Mouse (Mus musculus) hindbrain, embryonic 14.5 days (tissue): ENCODE results near the gene Jmy. TPM values are rescaled to one million over a fixed set of nuclear protein-coding genes. Genes with fewer than 3 reads are reported as not detected.
A peak's percentile ranks its signal among the peaks of the same experiment; 100 is the strongest.

Source experiments
- ATAC-seq: fragments of 200-750 bp; cut with Nextera tagmentation; 2 replicates; pipeline ENCODE4 v1.8.0; 2017; ENCODE audit warnings: moderate number of reproducible peaks, mild to moderate bottlenecking, moderate TSS enrichment, moderate library complexity; ENCODE audit not compliant: low FRiP score
- DNase-seq: peaks from one replicate; pipeline ENCODE4 v3.0.0-alpha.2; 2015; ENCODE audit warnings: low spot score
- H3K27ac ChIP-seq: fragments of 300-500 bp; sonication (generic); 2 replicates; pipeline ENCODE4 v1.5.1; 2014; ENCODE audit warnings: mild to moderate bottlenecking, moderate library complexity
- H3K27me3 ChIP-seq: fragments of 300-500 bp; sonication (generic); 2 replicates; pipeline ENCODE4 v1.6.1; 2014; ENCODE audit warnings: mild to moderate bottlenecking, low read length, mixed read lengths; ENCODE audit not compliant: control insufficient read depth, insufficient read depth
- H3K36me3 ChIP-seq: fragments of 300-500 bp; sonication (generic); replicated peaks from 2 replicates; pipeline ENCODE4 v1.6.1; 2014; ENCODE audit not compliant: control insufficient read depth, insufficient read depth
- H3K4me1 ChIP-seq: fragments of 300-500 bp; sonication (generic); replicated peaks from 2 replicates; pipeline ENCODE4 v1.6.1; 2014; ENCODE audit warnings: antibody characterized with exemption, low read length, mixed read lengths; ENCODE audit not compliant: control insufficient read depth, insufficient read depth
- H3K4me2 ChIP-seq: fragments of 300-500 bp; sonication (generic); replicated peaks from 2 replicates; pipeline ENCODE4 v1.6.1; 2014; ENCODE audit warnings: mild to moderate bottlenecking, moderate library complexity
- H3K4me3 ChIP-seq: fragments of 300-500 bp; sonication (generic); replicated peaks from 2 replicates; pipeline ENCODE4 v1.5.1; 2014; ENCODE audit warnings: mild to moderate bottlenecking, low read length
- H3K9ac ChIP-seq: fragments of 300-500 bp; sonication (generic); 2 replicates; pipeline ENCODE4 v1.6.1; 2014
- H3K9me3 ChIP-seq: fragments of 300-500 bp; sonication (generic); 2 replicates; pipeline ENCODE4 v1.6.1; 2016; ENCODE audit warnings: low read length; ENCODE audit not compliant: control insufficient read depth
- WGBS: fragments of 180-500 bp; shearing (Covaris S2); extraction: QIAGEN DNeasy Blood & Tissue Kit; methylation state at CpG from one replicate; pipeline ENCODE4 v1.1.7; 2014; 5-methylcytosine and 5-hydroxymethylcytosine counted together
- polyA plus RNA-seq: library from polyadenylated mRNA; unstranded; fragments of >200 nt; fragmentation: Nextera tagmentation; extraction: Ambion mirVana; gene quantifications from 2 replicates; pipeline ENCODE4 v1.2.1, GENCODE M21; 2014

Jmy gene
- polyA plus RNA-seq, 1 experiment from 2014 or later, result 7.8 TPM

GRCm38 (mm10) chr13:93478344-93478743 lies 21.3 kb downstream of the Jmy start:
- 0 out of 2 replicates have a peak, but pooled peaks cover 4% of the 10 kb centered on the region for H3K9me3 ChIP-seq
- H3K4me1 ChIP-seq, result no peaks in the 10 kb centered on the region
- no peaks in the 10 kb centered on the region for H3K27me3 ChIP-seq
- no peak overlapping the region for H3K4me3 ChIP-seq
- no peak overlapping the region for H3K9ac ChIP-seq
- no peak overlapping the region for H3K4me2 ChIP-seq
- DNase-seq, result no peak
- 95% methylated on average over 3 of the region's 3 CpGs for WGBS
- no peak for ATAC-seq
- no peak overlapping the region for H3K27ac ChIP-seq
- H3K36me3 ChIP-seq, result no peaks in the 10 kb centered on the region

- no peak for DNase-seq
- H3K36me3 ChIP-seq, result peaks cover 15% of the 10 kb centered on the region
- no peaks in the 10 kb centered on the region for H3K27me3 ChIP-seq
- H3K27ac ChIP-seq, result no peak overlapping the region
- H3K4me1 ChIP-seq, result no peaks in the 10 kb centered on the region
- no peak for ATAC-seq
- H3K4me2 ChIP-seq, result no peak overlapping the region
- no peak overlapping the region for H3K4me3 ChIP-seq
- H3K9me3 ChIP-seq, result no peaks in the 10 kb centered on the region
- WGBS, result 94% methylated on average over 3 of the region's 3 CpGs
- H3K9ac ChIP-seq, result no peak overlapping the region
These were observed 31.3 kb downstream of the Jmy start for GRCm38 (mm10) chr13:93468355-93468754.

- Histone ChIP-seq H3K9ac (no peak overlapping the region), H3K4me2 (no peak overlapping the region), H3K27ac (no peak overlapping the region), H3K4me3 (no peak overlapping the region), H3K27me3 (no peaks in the 10 kb centered on the region), H3K9me3 (no peaks in the 10 kb centered on the region), H3K4me1 (no peaks in the 10 kb centered on the region), H3K36me3 (peaks cover 35% of the 10 kb centered on the region)
- no peak for DNase-seq
- no peak for ATAC-seq
- WGBS, result 96% methylated on average over 7 of the region's 7 CpGs
These were observed 40.0 kb downstream of the Jmy start for GRCm38 (mm10) chr13:93459566-93459965.

- 93% methylated on average over 4 of the region's 4 CpGs for WGBS
- H3K4me2 ChIP-seq, result no peak overlapping the region
- no peak overlapping the region for H3K27ac ChIP-seq
- ATAC-seq, result no peak
- no peaks in the 10 kb centered on the region for H3K9me3 ChIP-seq
- H3K9ac ChIP-seq, result no peak overlapping the region
- no peak overlapping the region for H3K4me3 ChIP-seq
- no peaks in the 10 kb centered on the region for H3K4me1 ChIP-seq
- H3K36me3 ChIP-seq, result peaks cover 35% of the 10 kb centered on the region
- no peak for DNase-seq
- H3K27me3 ChIP-seq, result no peaks in the 10 kb centered on the region
These were observed 41.0 kb downstream of the Jmy start for GRCm38 (mm10) chr13:93458616-93459015.

- H3K27ac ChIP-seq, result no peak overlapping the region
- H3K9me3 ChIP-seq, result no peaks in the 10 kb centered on the region
- no peaks in the 10 kb centered on the region for H3K4me1 ChIP-seq
- peaks cover 42% of the 10 kb centered on the region for H3K36me3 ChIP-seq
- no peak overlapping the region for H3K4me2 ChIP-seq
- 86% methylated on average over 6 of the region's 6 CpGs for WGBS
- H3K27me3 ChIP-seq, result no peaks in the 10 kb centered on the region
- H3K4me3 ChIP-seq, result no peak overlapping the region
- DNase-seq, result no peak
- no peak for ATAC-seq
- no peak overlapping the region for H3K9ac ChIP-seq
These were observed 46.3 kb downstream of the Jmy start for GRCm38 (mm10) chr13:93453275-93453674.

GRCm38 (mm10) chr13:93440167-93440566 lies 59.4 kb downstream of the Jmy start:
- no peak overlapping the region for H3K9ac ChIP-seq
- peak; percentile 72; the same call in 1 of the 2 replicates for ATAC-seq
- WGBS, result 95% methylated on average over 3 of the region's 3 CpGs
- no peaks in the 10 kb centered on the region for H3K27me3 ChIP-seq
- no peak overlapping the region for H3K27ac ChIP-seq
- no peaks in the 10 kb centered on the region for H3K9me3 ChIP-seq
- peaks cover 54% of the 10 kb centered on the region for H3K36me3 ChIP-seq
- no peaks in the 10 kb centered on the region for H3K4me1 ChIP-seq
- no peak overlapping the region for H3K4me2 ChIP-seq
- no peak for DNase-seq
- no peak overlapping the region for H3K4me3 ChIP-seq

- H3K4me2 ChIP-seq, result no peak overlapping the region
- no peak overlapping the region for H3K9ac ChIP-seq
- H3K36me3 ChIP-seq, result peaks cover 23% of the 10 kb centered on the region
- ATAC-seq (no peak), DNase-seq (no peak)
- H3K9me3 ChIP-seq, result no peaks in the 10 kb centered on the region
- H3K27ac ChIP-seq, result no peak overlapping the region
- no peak overlapping the region for H3K4me3 ChIP-seq
- no peaks in the 10 kb centered on the region for H3K27me3 ChIP-seq
- 97% methylated on average over 1 of the region's 1 CpGs for WGBS
- no peaks in the 10 kb centered on the region for H3K4me1 ChIP-seq
These were observed 70.4 kb downstream of the Jmy start for GRCm38 (mm10) chr13:93429205-93429604.

GRCm38 (mm10) chr13:93427920-93428876 lies 71.4 kb downstream of the Jmy start:
- DNase-seq, result no peak
- H3K4me3 ChIP-seq, result no peak overlapping the region
- WGBS, result 94% methylated on average over 5 of the region's 5 CpGs

GRCm38 (mm10) chr13:93423224-93423623 lies 76.4 kb downstream of the Jmy start:
- Histone ChIP-seq H3K27ac (no peak overlapping the region), H3K9me3 (no peaks in the 10 kb centered on the region), H3K4me1 (no peaks in the 10 kb centered on the region), H3K9ac (no peak overlapping the region), H3K4me3 (no peak overlapping the region), H3K36me3 (no peaks in the 10 kb centered on the region), H3K27me3 (no peaks in the 10 kb centered on the region), H3K4me2 (no peak overlapping the region)
- DNase-seq, result no peak
- ATAC-seq, result no peak
- 89% methylated on average over 2 of the region's 2 CpGs for WGBS

More at GRCm38 (mm10) chr13:93427920-93428876, 71.4 kb downstream of the Jmy start:
- Histone ChIP-seq H3K4me1 (no peaks in the 10 kb centered on the region), H3K4me2 (no peak overlapping the region), H3K27ac (no peak overlapping the region), H3K9me3 (no peaks in the 10 kb centered on the region), H3K36me3 (peaks cover 15% of the 10 kb centered on the region), H3K9ac (no peak overlapping the region), H3K27me3 (no peaks in the 10 kb centered on the region)
- ATAC-seq, result no peak
